9 mouse cellular contexts compared by ENCODE assay signal in the genomic region with DNA sequence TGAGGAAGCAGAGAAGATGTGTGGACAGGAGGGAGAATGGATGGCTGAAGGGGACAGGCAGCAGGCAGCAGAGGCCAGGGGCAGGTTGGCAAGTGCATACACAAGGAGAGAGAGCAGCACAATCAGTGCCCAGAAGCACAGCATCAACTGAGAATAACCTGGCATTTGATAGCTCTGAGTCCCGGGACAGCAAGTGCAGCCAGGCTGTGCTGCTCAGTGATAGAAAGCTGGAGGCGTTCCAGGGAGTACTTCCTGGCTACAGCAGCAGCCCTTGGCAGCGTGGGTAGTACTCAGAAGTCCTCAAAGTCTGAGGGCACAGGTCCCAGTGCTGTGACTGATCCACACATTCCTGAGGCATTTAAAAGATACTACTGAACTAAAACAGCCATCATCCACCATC.
DNase-seq lines count a peak whose midpoint lies in the region; TF ChIP-seq lines count a peak whose summit lies in the region.
"Had no signal": no experiment of that assay in that cellular context is flagged by ENCODE, and none has a peak within 500 bp of the region (broad histone marks: within the 10 kb centered on the region; RNA-seq: fewer than 3 reads in every experiment).

No protein-coding gene starts in this region.

- H3K27ac ChIP-seq in heart, adult 2 months: peak overlapping the region; percentile 72
- H3K27ac ChIP-seq in heart, embryonic 10.5 days: no peak overlapping the region

- intact Hi-C loops in heart, adult 2 months (cut with DNase I): no loop called here
- intact Hi-C loops in heart, postnatal 36 days (cut with DNase I): no loop called here

- no peak overlapping the region for H3K4me3 ChIP-seq in heart, adult 2 months
- H3K4me3 ChIP-seq in heart, embryonic 10.5 days: no peak overlapping the region
- H3K4me3 ChIP-seq: myocyte had no signal

- H3K79me2 ChIP-seq in heart, adult 2 months (replicated peaks; ENCODE audit: control insufficient read depth, insufficient read depth, low read length): no peaks in the 10 kb centered on the region

- peak; percentile 65 to 86 for DNase-seq in heart, adult 2 months
- DNase-seq in heart, embryonic 10.5 days (ENCODE audit: low spot score): no peak
- peak; percentile 52 for DNase-seq in NIH3T3 (ENCODE audit: low read depth)
- peak; percentile 10 for DNase-seq in fat pad, adult 2 months (ENCODE audit: extremely low read depth, low read depth, low spot score)
- DNase-seq in heart, postnatal 36 days: peak; percentile 67 to 72
- peak; percentile 68 to 83 for DNase-seq in lung, adult 18-20 months
- peak; percentile 56 for DNase-seq in telencephalon, adult 2 months (ENCODE audit: low read depth, low spot score)
- DNase-seq in thymus, adult 18-20 months: no peak

- no peak overlapping the region for H3K9ac ChIP-seq in heart, adult 2 months (ENCODE audit: low read depth, low read length)

- H3K9me3 ChIP-seq in heart, embryonic 10.5 days: no peaks in the 10 kb centered on the region

- no peak for TF ChIP-seq POLR2A in heart, adult 2 months (IDR thresholded peaks at IDR 0.05; ENCODE audit: insufficient read depth, low read depth, low read length)

- TF ChIP-seq CTCF in heart, adult 2 months (IDR thresholded peaks at IDR 0.05): no peak

- no peaks in the 10 kb centered on the region for H3K27me3 ChIP-seq in heart, adult 2 months (ENCODE audit: control insufficient read depth, insufficient read depth, low read length)
- no peaks in the 10 kb centered on the region for H3K27me3 ChIP-seq in heart, embryonic 10.5 days (ENCODE audit: insufficient read depth, poor library complexity, severe bottlenecking)

- peak; percentile 87 for TF ChIP-seq EP300 in heart, adult 2 months (IDR thresholded peaks at IDR 0.05; ENCODE audit: insufficient read depth, low read depth, low read length)

- H3K4me1 ChIP-seq in heart, adult 2 months (ENCODE audit: control insufficient read depth, insufficient read depth, low read length): peaks cover 6% of the 10 kb centered on the region
- peaks cover 7% of the 10 kb centered on the region; the same call in 1 of the 2 replicates for H3K4me1 ChIP-seq in heart, embryonic 10.5 days

- H3K36me3 ChIP-seq in heart, adult 2 months (ENCODE audit: control insufficient read depth, insufficient read depth, low read length): no peaks in the 10 kb centered on the region; the same call in 1 of the 2 replicates
- H3K36me3 ChIP-seq in heart, embryonic 10.5 days: no peaks in the 10 kb centered on the region; the same call in 1 of the 2 replicates

- WGBS in heart, adult 2 months: 14% methylated on average over 3 of the region's 3 CpGs
- 56% methylated on average over 3 of the region's 3 CpGs for WGBS in heart, embryonic 10.5 days

Comparison
In these comparisons a context has a peak if more than half of its experiments do, and no peak if none do; other contexts are left out.
1. DNase-seq: peak in heart, adult 2 months (2 of 2), NIH3T3 (single experiment), fat pad, adult 2 months (single experiment), heart, postnatal 36 days (2 of 2), lung, adult 18-20 months (2 of 2) and telencephalon, adult 2 months (single experiment); none in heart, embryonic 10.5 days (single experiment) and thymus, adult 18-20 months (0 of 2).